In the genomic region with DNA sequence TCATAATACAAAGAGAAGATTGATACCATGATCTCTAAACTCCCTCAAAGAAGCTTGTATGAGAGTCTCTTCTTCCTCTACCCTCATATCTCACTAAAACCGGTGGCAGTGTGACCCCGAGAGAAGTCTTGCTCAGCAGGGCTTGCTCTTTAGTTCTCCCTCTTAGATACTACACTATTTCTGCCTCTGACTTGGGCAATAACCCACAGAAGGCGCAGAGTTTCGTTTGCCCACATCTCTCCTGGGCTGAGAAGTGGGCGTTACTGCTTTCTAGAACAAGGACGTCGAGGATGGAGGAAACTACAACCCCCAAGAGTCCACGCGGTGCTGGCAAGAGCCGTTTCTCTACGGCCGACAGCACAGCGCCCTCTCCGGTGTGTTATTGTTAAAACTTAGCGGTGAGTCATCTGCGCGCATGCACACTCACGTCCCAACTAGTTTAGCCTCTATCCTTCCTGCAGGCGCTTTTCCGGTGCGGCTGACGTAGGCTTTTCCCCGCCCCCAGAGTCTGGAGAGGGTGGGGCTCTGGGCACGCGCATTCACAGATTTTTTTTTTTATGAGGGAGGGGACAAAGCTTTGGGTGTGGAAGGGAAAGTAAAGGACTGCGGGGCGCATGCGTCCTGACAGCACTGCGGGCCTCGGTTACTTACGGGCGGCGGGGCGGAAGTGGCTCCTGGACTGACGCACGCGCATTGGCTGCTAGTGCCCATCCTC, we compare ENCODE assay signal across 8 mouse cellular contexts. TPM values are rescaled to one million over a fixed set of nuclear protein-coding genes. Genes with fewer than 3 reads are reported as not detected.
DNase-seq lines count a peak whose midpoint lies in the region; ATAC-seq and TF ChIP-seq lines count a peak whose summit lies in the region.

No protein-coding gene starts in this region.

- TF ChIP-seq POLR2A in bone marrow macrophage, adult 2 months (IDR thresholded peaks at IDR 0.05; ENCODE audit: borderline replicate concordance, low read depth, low read length): no peak
- TF ChIP-seq POLR2A in embryonic fibroblast, embryonic 13.5 days (IDR thresholded peaks at IDR 0.05; ENCODE audit: low read depth, low read length): peak; percentile 80

- WGBS in kidney, embryonic 14.5 days: under 1% methylated on average over 37 of the region's 37 CpGs
- under 1% methylated on average over 37 of the region's 37 CpGs for WGBS in limb, embryonic 15.5 days

- peak; percentile 99 for DNase-seq in A20 (ENCODE audit: low read depth, low spot score)
- peak; percentile 99 for DNase-seq in heart, adult 9 months (ENCODE audit: low spot score in 2 of 2)
- peak; percentile 96 to 97 for DNase-seq in monocyte, adult 2 months (ENCODE audit: low read depth in 1 of 2, low spot score in 2 of 2)
- DNase-seq in spleen, postnatal 4 days (ENCODE audit: low spot score in 2 of 2): peak; percentile 92 to 94

- TF ChIP-seq CTCF in bone marrow macrophage, adult 2 months (IDR thresholded peaks at IDR 0.05; ENCODE audit: low read depth, low read length): no peak
- peak; percentile 82 for TF ChIP-seq CTCF in embryonic fibroblast, embryonic 13.5 days (IDR thresholded peaks at IDR 0.05; ENCODE audit: borderline replicate concordance, insufficient read depth, low read length)

- no peaks in the 10 kb centered on the region for H3K9me3 ChIP-seq in kidney, embryonic 14.5 days (ENCODE audit: control insufficient read depth, low read length)
- H3K9me3 ChIP-seq in limb, embryonic 15.5 days: no peaks in the 10 kb centered on the region

- H3K27me3 ChIP-seq in kidney, embryonic 14.5 days (ENCODE audit: control insufficient read depth, insufficient read depth, low read length): no peaks in the 10 kb centered on the region
- no peaks in the 10 kb centered on the region for H3K27me3 ChIP-seq in limb, embryonic 15.5 days

- H3K36me3 ChIP-seq in kidney, embryonic 14.5 days (ENCODE audit: control insufficient read depth, insufficient read depth, low read length): no peaks in the 10 kb centered on the region
- no peaks in the 10 kb centered on the region for H3K36me3 ChIP-seq in limb, embryonic 15.5 days

- peak overlapping the region; percentile 50 for H3K27ac ChIP-seq in bone marrow macrophage, adult 2 months (ENCODE audit: insufficient read depth, low read depth, low read length)
- 0 out of 2 replicates have a peak overlapping the region, but pooled peaks have one; percentile 7 for H3K27ac ChIP-seq in embryonic fibroblast, embryonic 13.5 days (ENCODE audit: insufficient read depth, low read length)
- H3K27ac ChIP-seq in kidney, embryonic 14.5 days (ENCODE audit: low read depth, low read length): no peak overlapping the region
- H3K27ac ChIP-seq in limb, embryonic 15.5 days: peak overlapping the region; percentile 82

- peaks cover 22% of the 10 kb centered on the region for H3K4me1 ChIP-seq in bone marrow macrophage, adult 2 months (ENCODE audit: control insufficient read depth, insufficient read depth, low read length)
- no peaks in the 10 kb centered on the region for H3K4me1 ChIP-seq in embryonic fibroblast, embryonic 13.5 days (ENCODE audit: control insufficient read depth, insufficient read depth, low read length)
- no peaks in the 10 kb centered on the region for H3K4me1 ChIP-seq in kidney, embryonic 14.5 days (ENCODE audit: control insufficient read depth, insufficient read depth, low read length)
- peaks cover 8% of the 10 kb centered on the region; the same call in 1 of the 2 replicates for H3K4me1 ChIP-seq in limb, embryonic 15.5 days

- H3K4me3 ChIP-seq in bone marrow macrophage, adult 2 months (ENCODE audit: insufficient read depth, low read length): peak overlapping the region; percentile 54
- H3K4me3 ChIP-seq in embryonic fibroblast, embryonic 13.5 days (ENCODE audit: insufficient read depth, low read length): peak overlapping the region; percentile 35
- peak overlapping the region; percentile 94 for H3K4me3 ChIP-seq in kidney, embryonic 14.5 days (ENCODE audit: low read length)
- H3K4me3 ChIP-seq in limb, embryonic 15.5 days: peak overlapping the region; percentile 92

- H3K4me2 ChIP-seq in kidney, embryonic 14.5 days (replicated peaks; ENCODE audit: low read depth, low read length): peak overlapping the region; percentile 63
- H3K4me2 ChIP-seq in limb, embryonic 15.5 days: peak overlapping the region; percentile 66

- H3K9ac ChIP-seq in kidney, embryonic 14.5 days (ENCODE audit: low read depth, low read length): no peak overlapping the region
- H3K9ac ChIP-seq in limb, embryonic 15.5 days: 0 out of 2 replicates have a peak overlapping the region, but pooled peaks have one; percentile 35

- peak; percentile 97 for ATAC-seq in kidney, embryonic 14.5 days (ENCODE audit: low FRiP score, low TSS enrichment)
- peak; percentile 96 for ATAC-seq in limb, embryonic 15.5 days (ENCODE audit: insufficient number of reproducible peaks, low FRiP score, low TSS enrichment, low read depth)

RNA-seq across cellular contexts. Expression of gene Wdfy2, which starts 0.4 kb away (rescaled TPM):
- polyA plus RNA-seq in bone marrow macrophage, adult 2 months (2012; ENCODE audit: insufficient read depth, insufficient read length, missing spikeins): 80.6 and 83.5 TPM in 2 replicates
- 15.1 and 17.5 TPM in 2 replicates for polyA plus RNA-seq in embryonic fibroblast, embryonic 13.5 days (2011; ENCODE audit: insufficient read length, low read depth, missing spikeins)
- 5.2 and 12.1 TPM in 2 replicates for polyA plus RNA-seq in kidney, embryonic 14.5 days (2014; fragmentation: Nextera tagmentation; extraction: Ambion mirVana)
- 8.7 and 9.8 TPM in 2 replicates for polyA plus RNA-seq in limb, embryonic 15.5 days (2015; fragmentation: Nextera tagmentation; extraction: Ambion mirVana)

Comparison
In these comparisons a context has a peak if more than half of its experiments do, and no peak if none do; other contexts are left out.
1. H3K4me3 ChIP-seq: peak in every context shown above with its lines; median percentile 94 in kidney, embryonic 14.5 days; 92 in limb, embryonic 15.5 days; 54 in bone marrow macrophage, adult 2 months; 35 in embryonic fibroblast, embryonic 13.5 days.